Mouse (Mus musculus) hindbrain, embryonic 14.5 days (tissue): ENCODE measurements around the gene Vmn1r138. TPM values are rescaled to one million over a fixed set of nuclear protein-coding genes. Genes with fewer than 3 reads are reported as not detected.
"Not testable (repeated sequence)": the region's sequence is repeated elsewhere in the genome, so short reads cannot be mapped to it uniquely, and the experiment has no call there.

Experiments used
- ATAC-seq: fragments of 200-750 bp; cut with Nextera tagmentation; 2 replicates; pipeline ENCODE4 v1.8.0; 2017; ENCODE audit warnings: moderate number of reproducible peaks, mild to moderate bottlenecking, moderate TSS enrichment, moderate library complexity; ENCODE audit not compliant: low FRiP score
- DNase-seq: peaks from one replicate; pipeline ENCODE4 v3.0.0-alpha.2; 2015; ENCODE audit warnings: low spot score
- H3K27ac ChIP-seq: fragments of 300-500 bp; sonication (generic); 2 replicates; pipeline ENCODE4 v1.5.1; 2014; ENCODE audit warnings: mild to moderate bottlenecking, moderate library complexity
- H3K27me3 ChIP-seq: fragments of 300-500 bp; sonication (generic); 2 replicates; pipeline ENCODE4 v1.6.1; 2014; ENCODE audit warnings: mild to moderate bottlenecking, low read length, mixed read lengths; ENCODE audit not compliant: control insufficient read depth, insufficient read depth
- H3K36me3 ChIP-seq: fragments of 300-500 bp; sonication (generic); replicated peaks from 2 replicates; pipeline ENCODE4 v1.6.1; 2014; ENCODE audit not compliant: control insufficient read depth, insufficient read depth
- H3K4me1 ChIP-seq: fragments of 300-500 bp; sonication (generic); replicated peaks from 2 replicates; pipeline ENCODE4 v1.6.1; 2014; ENCODE audit warnings: antibody characterized with exemption, low read length, mixed read lengths; ENCODE audit not compliant: control insufficient read depth, insufficient read depth
- H3K4me2 ChIP-seq: fragments of 300-500 bp; sonication (generic); replicated peaks from 2 replicates; pipeline ENCODE4 v1.6.1; 2014; ENCODE audit warnings: mild to moderate bottlenecking, moderate library complexity
- H3K4me3 ChIP-seq: fragments of 300-500 bp; sonication (generic); replicated peaks from 2 replicates; pipeline ENCODE4 v1.5.1; 2014; ENCODE audit warnings: mild to moderate bottlenecking, low read length
- H3K9ac ChIP-seq: fragments of 300-500 bp; sonication (generic); 2 replicates; pipeline ENCODE4 v1.6.1; 2014
- H3K9me3 ChIP-seq: fragments of 300-500 bp; sonication (generic); 2 replicates; pipeline ENCODE4 v1.6.1; 2016; ENCODE audit warnings: low read length; ENCODE audit not compliant: control insufficient read depth
- WGBS: fragments of 180-500 bp; shearing (Covaris S2); extraction: QIAGEN DNeasy Blood & Tissue Kit; methylation state at CpG from one replicate; pipeline ENCODE4 v1.1.7; 2014; 5-methylcytosine and 5-hydroxymethylcytosine counted together
- polyA plus RNA-seq: library from polyadenylated mRNA; unstranded; fragments of >200 nt; fragmentation: Nextera tagmentation; extraction: Ambion mirVana; gene quantifications from 2 replicates; pipeline ENCODE4 v1.2.1, GENCODE M21; 2014

Vmn1r138 gene
- polyA plus RNA-seq: not detected in 2 replicates

- not testable (repeated sequence) for H3K9ac ChIP-seq, H3K4me2 ChIP-seq, H3K27me3 ChIP-seq, H3K27ac ChIP-seq, ATAC-seq, H3K36me3 ChIP-seq, H3K4me3 ChIP-seq, H3K9me3 ChIP-seq, DNase-seq, H3K4me1 ChIP-seq
- WGBS: no CpG with 5 or more reads among the region's 2 CpGs
Measured at GRCm38 (mm10) chr7:22028797-22029196, at the start of gene Vmn1r138. Gene Vmn1r138 (minus strand): TSS chr7:22028897.

GRCm38 (mm10) chr7:22068757-22069156 is 40.1 kb upstream of the Vmn1r138 start, which contains the start of gene Vmn1r139:
Gene Vmn1r139 (plus strand): TSS chr7:22069057.
- not testable (repeated sequence) for H3K9ac ChIP-seq, H3K4me1 ChIP-seq, H3K4me3 ChIP-seq, H3K4me2 ChIP-seq, H3K36me3 ChIP-seq, DNase-seq, ATAC-seq, H3K27ac ChIP-seq, H3K9me3 ChIP-seq, H3K27me3 ChIP-seq
- no CpG with 5 or more reads among the region's 7 CpGs for WGBS

- not testable (repeated sequence) for H3K4me1 ChIP-seq, H3K27me3 ChIP-seq, H3K4me2 ChIP-seq, H3K4me3 ChIP-seq, ATAC-seq, H3K27ac ChIP-seq, H3K9ac ChIP-seq, H3K9me3 ChIP-seq, H3K36me3 ChIP-seq, DNase-seq
- no CpG with 5 or more reads among the region's 1 CpGs for WGBS
Measured at GRCm38 (mm10) chr7:22056205-22056604, 27.5 kb upstream of the Vmn1r138 start, which contains the start of gene Gm6176. Gene Gm6176 (minus strand): TSS chr7:22056305.

- H3K4me3 ChIP-seq, DNase-seq: not testable (repeated sequence)
- WGBS: no CpG with 5 or more reads among the region's 3 CpGs
Measured at GRCm38 (mm10) chr7:21994287-21994686, 34.4 kb downstream of the Vmn1r138 start, which contains the start of gene Vmn1r137. Gene Vmn1r137 (plus strand): TSS chr7:21994587.

More at GRCm38 (mm10) chr7:21994287-21994686, 34.4 kb downstream of the Vmn1r138 start, which contains the start of gene Vmn1r137:
- H3K4me1 ChIP-seq, H3K36me3 ChIP-seq, H3K9me3 ChIP-seq, ATAC-seq, H3K27ac ChIP-seq, H3K27me3 ChIP-seq, H3K9ac ChIP-seq, H3K4me2 ChIP-seq: not testable (repeated sequence)

Other genes starting within 250 kb of the Vmn1r138 start
- gene Gm4177, start 232.2 kb downstream of the Vmn1r138 start, polyA plus RNA-seq: not detected in 2 replicates
- not detected in 2 replicates for gene Vmn1r135, start 196.5 kb downstream of the Vmn1r138 start, polyA plus RNA-seq
- gene Gm5725, start 184.6 kb downstream of the Vmn1r138 start, polyA plus RNA-seq: not detected in 2 replicates
- not detected in 2 replicates for gene Gm5891, start 107.6 kb downstream of the Vmn1r138 start, polyA plus RNA-seq
- not detected in 2 replicates for gene Vmn1r137, start 34.3 kb downstream of the Vmn1r138 start, polyA plus RNA-seq
- gene Gm6176, start 27.4 kb upstream of the Vmn1r138 start, polyA plus RNA-seq: not detected in 2 replicates
- not detected in 2 replicates for gene Vmn1r139, start 40.2 kb upstream of the Vmn1r138 start, polyA plus RNA-seq
- not detected in 2 replicates for gene Gm16451, start 89.3 kb upstream of the Vmn1r138 start, polyA plus RNA-seq
- not detected in 2 replicates for gene Gm10666, start 105.8 kb upstream of the Vmn1r138 start, polyA plus RNA-seq
- not detected in 2 replicates for gene Vmn1r142, start 135.1 kb upstream of the Vmn1r138 start, polyA plus RNA-seq
- gene Vmn1r143, start 160.5 kb upstream of the Vmn1r138 start, polyA plus RNA-seq: not detected in 2 replicates
- not detected in 2 replicates for gene Gm8653, start 172.4 kb upstream of the Vmn1r138 start, polyA plus RNA-seq
- gene Gm8453, start 200.6 kb upstream of the Vmn1r138 start, polyA plus RNA-seq: not detected in 2 replicates